ENCODE assay signal across 9 mouse cellular contexts in the genomic region with DNA sequence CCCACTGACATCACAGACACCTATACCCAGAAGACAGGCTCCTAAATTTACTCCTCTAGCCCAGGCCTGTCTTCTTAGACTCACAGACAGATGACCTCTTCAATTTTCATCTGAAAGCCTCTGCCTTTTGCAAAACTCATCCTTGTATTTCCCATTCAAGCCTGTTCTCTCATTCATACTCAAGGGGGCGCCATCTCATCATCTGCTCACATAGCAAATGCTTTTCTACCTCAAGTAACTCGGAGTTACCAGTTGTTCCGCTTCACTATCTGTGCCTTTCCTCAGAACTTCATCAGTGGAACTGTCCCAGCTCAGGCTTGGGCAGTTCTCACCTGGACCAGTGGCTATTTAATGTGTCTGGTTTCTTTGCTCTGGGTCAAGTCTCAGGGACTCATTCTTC.
DNase-seq lines count a peak whose midpoint lies in the region; ATAC-seq and TF ChIP-seq lines count a peak whose summit lies in the region.
"Had no signal": no experiment of that assay in that cellular context is flagged by ENCODE, and none has a peak within 500 bp of the region (broad histone marks: within the 10 kb centered on the region; RNA-seq: fewer than 3 reads in every experiment).

No protein-coding gene starts in this region.

- H3K27ac ChIP-seq in gastrocnemius, adult 2 months: no peak overlapping the region
- H3K27ac ChIP-seq: liver, embryonic 13.5 days had no signal

- intact Hi-C loops in gastrocnemius, adult 2 months (cut with DNase I): loop anchor here (2.0 to 10.0 kb wide), 3 partner anchors 178 to 820 kb away; a partner anchor contains a TSS

- H3K4me3 ChIP-seq in gastrocnemius, adult 2 months: no peak overlapping the region
- H3K4me3 ChIP-seq: liver, embryonic 13.5 days had no signal

- no peak for ATAC-seq in erythroblast, adult 5-6 weeks (replicated peaks; ENCODE audit: low FRiP score, poor library complexity, severe bottlenecking)

- peak; percentile 27 for DNase-seq in gastrocnemius, adult 2 months
- no peak for DNase-seq in gastrocnemius, postnatal 25 days
- DNase-seq in right cerebral cortex, adult 18-20 months: peak; percentile 66
- DNase-seq in right cerebral cortex, postnatal 25 days: no peak
- peak; percentile 69 to 77 for DNase-seq in cerebellum, postnatal 10 days
- DNase-seq in layer of hippocampus, adult 9-10 months (ENCODE audit: low spot score): peak; percentile 61
- peak; percentile 55 for DNase-seq in retina, postnatal 7 days (ENCODE audit: low read depth, low spot score)
- DNase-seq: liver, embryonic 13.5 days had no signal

- TF ChIP-seq CTCF in gastrocnemius, adult 2 months (IDR thresholded peaks at IDR 0.05): peak; percentile 82

Comparison
In these comparisons a context has a peak if more than half of its experiments do, and no peak if none do; other contexts are left out.
1. DNase-seq: peak in gastrocnemius, adult 2 months (single experiment), right cerebral cortex, adult 18-20 months (single experiment), cerebellum, postnatal 10 days (2 of 2), layer of hippocampus, adult 9-10 months (single experiment) and retina, postnatal 7 days (single experiment); none in gastrocnemius, postnatal 25 days (single experiment) and right cerebral cortex, postnatal 25 days (single experiment).